Mouse (Mus musculus) heart, embryonic 15.5 days (tissue): Measurements from ENCODE around the gene Nek2. TPM values are rescaled to one million over a fixed set of nuclear protein-coding genes. Genes with fewer than 3 reads are reported as not detected.
A peak's percentile ranks its signal among the peaks of the same experiment; 100 is the strongest.

Experiments used
- ATAC-seq: fragments of 200-750 bp; cut with Nextera tagmentation; replicated peaks from 2 replicates; pipeline ENCODE4 v1.8.0; 2017; ENCODE audit warnings: low read depth, moderate TSS enrichment; ENCODE audit not compliant: insufficient number of reproducible peaks, insufficient read depth, low FRiP score
- H3K27ac ChIP-seq: fragments of 300-500 bp; sonication (generic); 2 replicates; pipeline ENCODE4 v1.5.1; 2015; ENCODE audit warnings: mild to moderate bottlenecking, inconsistent platforms
- H3K27me3 ChIP-seq: fragments of 300-500 bp; sonication (generic); 2 replicates; pipeline ENCODE4 v1.6.1; 2015; ENCODE audit warnings: inconsistent platforms
- H3K36me3 ChIP-seq: fragments of 300-500 bp; sonication (generic); 2 replicates; pipeline ENCODE4 v1.6.1; 2015; ENCODE audit warnings: mild to moderate bottlenecking, inconsistent platforms
- H3K4me1 ChIP-seq: fragments of 300-500 bp; sonication (generic); replicated peaks from 2 replicates; pipeline ENCODE4 v1.6.1; 2015; ENCODE audit warnings: inconsistent platforms
- H3K4me2 ChIP-seq: fragments of 300-500 bp; sonication (generic); 2 replicates; pipeline ENCODE4 v1.6.1; 2015; ENCODE audit warnings: inconsistent platforms, mild to moderate bottlenecking, moderate library complexity
- H3K4me3 ChIP-seq: fragments of 300-500 bp; sonication (generic); 2 replicates; pipeline ENCODE4 v1.5.1; 2015; ENCODE audit warnings: mild to moderate bottlenecking, inconsistent platforms
- H3K9ac ChIP-seq: fragments of 300-500 bp; sonication (generic); 2 replicates; pipeline ENCODE4 v1.6.1; 2015; ENCODE audit warnings: mild to moderate bottlenecking, inconsistent platforms
- H3K9me3 ChIP-seq: fragments of 300-500 bp; sonication (generic); replicated peaks from 2 replicates; pipeline ENCODE4 v1.6.1; 2016; ENCODE audit warnings: inconsistent platforms
- WGBS: fragments of 180-500 bp; shearing (Covaris S2); methylation state at CpG from one replicate; pipeline ENCODE4 v1.1.7; 2015; ENCODE audit warnings: mixed read lengths; 5-methylcytosine and 5-hydroxymethylcytosine counted together
- polyA plus RNA-seq: library from polyadenylated mRNA; unstranded; fragments of >200 nt; fragmentation: Nextera tagmentation; extraction: Ambion mirVana; gene quantifications from 2 replicates; pipeline ENCODE4 v1.2.1, GENCODE M21; 2015

Nek2 gene
- polyA plus RNA-seq, 1 experiment from 2014 or later = 30.9 TPM

- Histone ChIP-seq H3K27me3 (no peaks in the 10 kb centered on the region), H3K4me2 (peak overlapping the region; percentile 28; the same call in 1 of the 2 replicates), H3K36me3 (no peaks in the 10 kb centered on the region), H3K27ac (peak overlapping the region; percentile 38; the same call in 1 of the 2 replicates), H3K4me1 (peaks cover 13% of the 10 kb centered on the region), H3K9me3 (peaks cover 3% of the 10 kb centered on the region; the same call in 1 of the 2 replicates), H3K4me3 (no peak overlapping the region), H3K9ac (no peak overlapping the region)
- ATAC-seq = no peak
- WGBS = 64% methylated on average over 9 of the region's 9 CpGs
Measured at GRCm38 (mm10) chr1:191802093-191802819, 19.0 kb upstream of the Nek2 start.

GRCm38 (mm10) chr1:191802820-191803655, 18.2 kb upstream of the Nek2 start:
- Histone ChIP-seq H3K4me1 (peaks cover 13% of the 10 kb centered on the region), H3K4me2 (peak overlapping the region; percentile 28; the same call in 1 of the 2 replicates), H3K9me3 (peaks cover 3% of the 10 kb centered on the region; the same call in 1 of the 2 replicates), H3K4me3 (no peak overlapping the region), H3K9ac (no peak overlapping the region), H3K27me3 (no peaks in the 10 kb centered on the region), H3K36me3 (no peaks in the 10 kb centered on the region), H3K27ac (peak overlapping the region; percentile 38; the same call in 1 of the 2 replicates)
- 46% methylated on average over 10 of the region's 10 CpGs for WGBS
- no peak for ATAC-seq

- H3K4me3 ChIP-seq = no peak overlapping the region
- H3K27ac ChIP-seq = no peak overlapping the region
- H3K27me3 ChIP-seq = no peaks in the 10 kb centered on the region
- WGBS = 54% methylated on average over 5 of the region's 5 CpGs
- no peak for ATAC-seq
- no peak overlapping the region for H3K4me2 ChIP-seq
- peaks cover 3% of the 10 kb centered on the region; the same call in 1 of the 2 replicates for H3K9me3 ChIP-seq
- H3K4me1 ChIP-seq = peaks cover 25% of the 10 kb centered on the region
- no peak overlapping the region for H3K9ac ChIP-seq
- H3K36me3 ChIP-seq = no peaks in the 10 kb centered on the region
Measured at GRCm38 (mm10) chr1:191804747-191805146, 16.5 kb upstream of the Nek2 start.

GRCm38 (mm10) chr1:191805788-191806187, 15.5 kb upstream of the Nek2 start:
- no peak for ATAC-seq
- Histone ChIP-seq H3K36me3 (no peaks in the 10 kb centered on the region), H3K4me2 (no peak overlapping the region), H3K9ac (no peak overlapping the region), H3K4me3 (no peak overlapping the region), H3K9me3 (peaks cover 3% of the 10 kb centered on the region; the same call in 1 of the 2 replicates), H3K27me3 (no peaks in the 10 kb centered on the region), H3K4me1 (peaks cover 25% of the 10 kb centered on the region), H3K27ac (no peak overlapping the region)
- WGBS = 75% methylated on average over 6 of the region's 6 CpGs

- Histone ChIP-seq H3K4me3 (no peak overlapping the region), H3K27ac (no peak overlapping the region), H3K36me3 (no peaks in the 10 kb centered on the region), H3K9me3 (peaks cover 3% of the 10 kb centered on the region; the same call in 1 of the 2 replicates), H3K4me1 (peaks cover 25% of the 10 kb centered on the region), H3K27me3 (no peaks in the 10 kb centered on the region), H3K4me2 (no peak overlapping the region), H3K9ac (no peak overlapping the region)
- ATAC-seq = no peak
- WGBS = 90% methylated on average over 4 of the region's 4 CpGs
Measured at GRCm38 (mm10) chr1:191806740-191807139, 14.5 kb upstream of the Nek2 start.

GRCm38 (mm10) chr1:191807979-191808378, 13.3 kb upstream of the Nek2 start:
- 85% methylated on average over 7 of the region's 7 CpGs for WGBS
- Histone ChIP-seq H3K27ac (no peak overlapping the region), H3K36me3 (no peaks in the 10 kb centered on the region), H3K27me3 (no peaks in the 10 kb centered on the region), H3K4me2 (no peak overlapping the region), H3K9me3 (peaks cover 3% of the 10 kb centered on the region; the same call in 1 of the 2 replicates), H3K4me3 (no peak overlapping the region), H3K9ac (no peak overlapping the region), H3K4me1 (peaks cover 17% of the 10 kb centered on the region)
- ATAC-seq = no peak

GRCm38 (mm10) chr1:191808688-191809223, 12.5 kb upstream of the Nek2 start:
- Histone ChIP-seq H3K4me3 (no peak overlapping the region), H3K4me1 (peaks cover 12% of the 10 kb centered on the region), H3K27ac (no peak overlapping the region), H3K9ac (no peak overlapping the region), H3K36me3 (no peaks in the 10 kb centered on the region), H3K27me3 (no peaks in the 10 kb centered on the region), H3K4me2 (no peak overlapping the region), H3K9me3 (peaks cover 3% of the 10 kb centered on the region; the same call in 1 of the 2 replicates)
- ATAC-seq = peak; percentile 27; the same call in 1 of the 2 replicates
- 42% methylated on average over 12 of the region's 12 CpGs for WGBS

- no peak overlapping the region for H3K4me3 ChIP-seq
- ATAC-seq = no peak
- H3K27me3 ChIP-seq = no peaks in the 10 kb centered on the region
- 86% methylated on average over 12 of the region's 12 CpGs for WGBS
- no peak overlapping the region for H3K9ac ChIP-seq
- H3K9me3 ChIP-seq = peaks cover 1% of the 10 kb centered on the region; the same call in 1 of the 2 replicates
- no peak overlapping the region for H3K27ac ChIP-seq
- peaks cover 12% of the 10 kb centered on the region for H3K4me1 ChIP-seq
- H3K4me2 ChIP-seq = no peak overlapping the region
- no peaks in the 10 kb centered on the region for H3K36me3 ChIP-seq
Measured at GRCm38 (mm10) chr1:191811774-191812173, 9.5 kb upstream of the Nek2 start.

- Histone ChIP-seq H3K27ac (no peak overlapping the region), H3K36me3 (no peaks in the 10 kb centered on the region), H3K27me3 (no peaks in the 10 kb centered on the region), H3K4me2 (no peak overlapping the region), H3K9ac (no peak overlapping the region), H3K4me1 (peaks cover 12% of the 10 kb centered on the region), H3K4me3 (no peak overlapping the region), H3K9me3 (no peaks in the 10 kb centered on the region)
- WGBS = 76% methylated on average over 13 of the region's 13 CpGs
- no peak for ATAC-seq
Measured at GRCm38 (mm10) chr1:191812949-191813691, 8.1 kb upstream of the Nek2 start.

GRCm38 (mm10) chr1:191814240-191814639, 7.0 kb upstream of the Nek2 start:
- H3K4me1 ChIP-seq = peaks cover 4% of the 10 kb centered on the region
- ATAC-seq = no peak
- no peaks in the 10 kb centered on the region for H3K27me3 ChIP-seq
- no peaks in the 10 kb centered on the region for H3K36me3 ChIP-seq
- no peak overlapping the region for H3K27ac ChIP-seq
- H3K9ac ChIP-seq = no peak overlapping the region
- WGBS = 68% methylated on average over 4 of the region's 4 CpGs
- no peaks in the 10 kb centered on the region for H3K9me3 ChIP-seq
- H3K4me2 ChIP-seq = no peak overlapping the region
- no peak overlapping the region for H3K4me3 ChIP-seq
